ENCODE assay signal across 8 mouse cellular contexts in the genomic region with DNA sequence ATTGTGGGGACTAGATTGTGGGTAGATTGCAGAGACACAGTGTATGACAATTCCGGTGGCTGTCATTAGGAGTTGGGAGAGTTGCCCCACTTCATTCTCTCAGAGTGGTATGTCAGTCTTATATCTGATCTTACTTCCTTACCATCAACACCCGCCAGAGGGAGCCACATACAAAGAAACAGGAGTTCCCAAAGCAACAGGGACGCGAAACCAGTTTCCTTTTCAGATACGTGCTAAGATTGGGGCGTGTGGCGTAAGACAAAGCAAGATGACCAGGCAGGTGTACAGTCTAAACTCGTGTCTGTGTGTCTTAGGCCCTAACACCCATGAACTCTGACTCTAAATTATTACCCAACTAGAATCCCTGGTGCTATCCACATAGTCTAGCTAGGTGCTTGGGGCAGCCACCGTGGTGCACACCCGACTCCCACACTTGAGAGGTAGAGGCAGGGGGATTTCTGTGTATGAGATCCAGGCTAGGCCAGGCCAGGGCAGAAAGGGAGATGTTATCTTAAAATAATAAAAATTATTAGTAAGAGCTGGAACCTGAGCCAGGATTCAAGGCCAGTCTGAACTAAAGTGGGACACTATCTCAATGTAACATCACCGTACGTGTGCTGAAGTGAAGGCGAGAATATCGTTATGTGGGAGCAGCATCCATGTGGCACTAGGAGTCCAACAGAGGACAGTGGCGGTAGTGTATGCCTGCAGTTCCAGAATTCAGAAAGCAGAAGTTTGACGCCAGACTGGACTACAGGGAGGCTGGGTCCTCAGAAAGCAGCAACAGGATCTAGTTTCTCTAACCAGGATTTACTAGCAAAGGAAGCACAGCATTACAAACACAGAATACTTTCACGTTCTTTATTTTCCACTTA. TPM values are rescaled to one million over a fixed set of nuclear protein-coding genes. Genes with fewer than 3 reads are reported as not detected.
DNase-seq lines count a peak whose midpoint lies in the region; ATAC-seq lines count a peak whose summit lies in the region.

No protein-coding gene starts in this region.

- WGBS in hindbrain, embryonic 12.5 days = 54% methylated on average over 17 of the region's 17 CpGs

- H3K36me3 ChIP-seq in hindbrain, embryonic 12.5 days = peaks cover 41% of the 10 kb centered on the region

- H3K9ac ChIP-seq in hindbrain, embryonic 12.5 days = peak overlapping the region; percentile 0; the same call in 1 of the 2 replicates

- ATAC-seq in hindbrain, embryonic 12.5 days (ENCODE audit: low FRiP score) = peak; percentile 39

- H3K4me1 ChIP-seq in hindbrain, embryonic 12.5 days = peaks cover 30% of the 10 kb centered on the region

- peak overlapping the region; percentile 79 for H3K27ac ChIP-seq in hindbrain, embryonic 12.5 days

- DNase-seq in R1 (ENCODE audit: low read depth, low spot score) = peak; percentile 90
- peak; percentile 90 to 95 for DNase-seq in cerebellum, postnatal 14 days
- peak; percentile 71 to 80 for DNase-seq in frontal cortex, postnatal 10 days (ENCODE audit: low spot score in 2 of 2)
- DNase-seq in layer of hippocampus, postnatal 10 days (ENCODE audit: low spot score in 2 of 2) = peak; percentile 90 to 93
- peak; percentile 94 for DNase-seq in lung, postnatal 10 days
- peak; percentile 62 for DNase-seq in ovary, postnatal 36 days (ENCODE audit: low spot score)
- DNase-seq in thymus, postnatal 25 days = peak; percentile 91

- H3K4me2 ChIP-seq in hindbrain, embryonic 12.5 days (replicated peaks) = 0 out of 2 replicates have a peak overlapping the region, but pooled peaks have one; percentile 21

- no peaks in the 10 kb centered on the region for H3K27me3 ChIP-seq in hindbrain, embryonic 12.5 days

- H3K9me3 ChIP-seq in hindbrain, embryonic 12.5 days (replicated peaks) = no peaks in the 10 kb centered on the region

- no peak overlapping the region for H3K4me3 ChIP-seq in hindbrain, embryonic 12.5 days

RNA-seq across cellular contexts. Expression of a gene that starts 5.1 kb away (rescaled TPM):
- polyA plus RNA-seq in hindbrain, embryonic 12.5 days (2016; fragmentation: Nextera tagmentation; extraction: Ambion mirVana) = 15.0 and 16.4 TPM in 2 replicates
- 10 to 100 TPM; 13.0 to 13.1 TPM for total RNA-seq in layer of hippocampus, postnatal 10 days (2021)

RNA-seq across cellular contexts. Expression of a gene that starts 29.2 kb away (rescaled TPM):
- polyA plus RNA-seq in hindbrain, embryonic 12.5 days (2016; fragmentation: Nextera tagmentation; extraction: Ambion mirVana) = 16.0 and 18.8 TPM in 2 replicates
- 10 to 100 TPM; 74.7 to 90.0 TPM for total RNA-seq in layer of hippocampus, postnatal 10 days (2021)

RNA-seq across cellular contexts. Expression of a gene that starts 40.4 kb away (rescaled TPM):
- 215 and 227 TPM in 2 replicates for polyA plus RNA-seq in hindbrain, embryonic 12.5 days (2016; fragmentation: Nextera tagmentation; extraction: Ambion mirVana)
- 100 to 1,000 TPM in 1 of 2 experiments, 10 to 100 TPM in 1; 99.3 to 108 TPM for total RNA-seq in layer of hippocampus, postnatal 10 days (2021)
